Comparison of ENCODE assay signal across 8 mouse cellular contexts in the genomic region with DNA sequence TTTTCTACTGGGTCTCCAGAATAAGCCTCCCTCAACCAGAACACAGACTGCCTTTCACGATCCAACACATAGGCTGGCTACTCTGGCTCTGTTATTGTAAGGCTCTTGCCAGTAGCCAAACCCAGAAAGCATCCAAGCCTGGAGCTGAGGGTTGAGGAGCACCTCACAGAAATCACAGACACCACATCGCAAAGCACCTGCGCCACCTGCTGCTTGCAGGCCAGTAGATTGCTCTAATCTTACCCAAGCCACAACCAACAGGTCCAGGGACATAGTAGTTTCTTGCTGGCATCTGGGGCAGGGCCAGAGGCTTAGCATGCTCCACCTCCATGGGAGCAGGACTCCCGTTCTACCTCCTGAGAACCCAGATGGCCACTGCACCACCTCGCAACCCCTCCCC. TPM values are rescaled to one million over a fixed set of nuclear protein-coding genes. Genes with fewer than 3 reads are reported as not detected.
A peak's percentile ranks its signal among the peaks of the same experiment; 100 is the strongest.
DNase-seq lines count a peak whose midpoint lies in the region; ATAC-seq and TF ChIP-seq lines count a peak whose summit lies in the region.

No protein-coding gene starts in this region.

- DNase-seq in cerebellum, postnatal 10 days, result peak; percentile 51 to 62
- no peak for DNase-seq in cerebellum, adult 18-20 months
- DNase-seq in lung, embryonic 14.5 days, result peak; percentile 42
- no peak for DNase-seq in lung, postnatal 25 days (ENCODE audit: low spot score)
- DNase-seq in hindbrain, postnatal 0 days (ENCODE audit: low spot score), result peak; percentile 57
- no peak for DNase-seq in spleen, adult 12 weeks (ENCODE audit: low spot score)
- DNase-seq in spleen, postnatal 4 days (ENCODE audit: low spot score in 2 of 2), result no peak

- H3K4me1 ChIP-seq in lung, embryonic 14.5 days (ENCODE audit: insufficient read depth), result no peaks in the 10 kb centered on the region
- H3K4me1 ChIP-seq in hindbrain, postnatal 0 days (ENCODE audit: insufficient read depth, low read length), result no peaks in the 10 kb centered on the region
- H3K4me1 ChIP-seq in midbrain, embryonic 15.5 days, result peaks cover 12% of the 10 kb centered on the region

- H3K4me2 ChIP-seq in lung, embryonic 14.5 days, result no peak overlapping the region
- no peak overlapping the region for H3K4me2 ChIP-seq in hindbrain, postnatal 0 days (ENCODE audit: low read depth, low read length)
- H3K4me2 ChIP-seq in midbrain, embryonic 15.5 days, result peak overlapping the region; percentile 45; the same call in 1 of the 2 replicates

- H3K27me3 ChIP-seq in lung, embryonic 14.5 days (ENCODE audit: insufficient read depth, low read length), result no peaks in the 10 kb centered on the region
- no peaks in the 10 kb centered on the region for H3K27me3 ChIP-seq in hindbrain, postnatal 0 days (ENCODE audit: insufficient read depth, low read length)
- no peaks in the 10 kb centered on the region for H3K27me3 ChIP-seq in midbrain, embryonic 15.5 days (replicated peaks)

- no peak overlapping the region for H3K27ac ChIP-seq in lung, embryonic 14.5 days (ENCODE audit: low read depth)
- no peak overlapping the region for H3K27ac ChIP-seq in hindbrain, postnatal 0 days
- no peak overlapping the region for H3K27ac ChIP-seq in midbrain, embryonic 15.5 days

- no peak overlapping the region for H3K4me3 ChIP-seq in lung, embryonic 14.5 days (ENCODE audit: low read depth, low read length)
- no peak overlapping the region for H3K4me3 ChIP-seq in hindbrain, postnatal 0 days (ENCODE audit: low read length)
- H3K4me3 ChIP-seq in midbrain, embryonic 15.5 days, result no peak overlapping the region

- TF ChIP-seq CTCF in lung, embryonic 14.5 days (IDR thresholded peaks at IDR 0.05; ENCODE audit: low read depth), result peak; percentile 56
- TF ChIP-seq CTCF in hindbrain, postnatal 0 days (IDR thresholded peaks at IDR 0.05; ENCODE audit: low read depth), result peak; percentile 64

- no peak for ATAC-seq in lung, embryonic 14.5 days (ENCODE audit: insufficient read depth)
- ATAC-seq in hindbrain, postnatal 0 days, result peak; percentile 71
- peak; percentile 46 for ATAC-seq in midbrain, embryonic 15.5 days (replicated peaks)

- 38% methylated on average over 5 of the region's 5 CpGs for WGBS in lung, embryonic 14.5 days
- 40% methylated on average over 5 of the region's 5 CpGs for WGBS in hindbrain, postnatal 0 days
- WGBS in midbrain, embryonic 15.5 days, result 52% methylated on average over 5 of the region's 5 CpGs

- no peak overlapping the region for H3K9ac ChIP-seq in lung, embryonic 14.5 days
- no peak overlapping the region; the same call in 1 of the 2 replicates for H3K9ac ChIP-seq in hindbrain, postnatal 0 days (replicated peaks; ENCODE audit: low read length)
- H3K9ac ChIP-seq in midbrain, embryonic 15.5 days, result no peak overlapping the region

- H3K9me3 ChIP-seq in lung, embryonic 14.5 days (ENCODE audit: low read depth, low read length), result no peaks in the 10 kb centered on the region
- no peaks in the 10 kb centered on the region for H3K9me3 ChIP-seq in hindbrain, postnatal 0 days (ENCODE audit: low read length)
- no peaks in the 10 kb centered on the region for H3K9me3 ChIP-seq in midbrain, embryonic 15.5 days

- no peaks in the 10 kb centered on the region for H3K36me3 ChIP-seq in lung, embryonic 14.5 days (ENCODE audit: insufficient read depth)
- H3K36me3 ChIP-seq in hindbrain, postnatal 0 days (ENCODE audit: insufficient read depth, low read length), result no peaks in the 10 kb centered on the region
- no peaks in the 10 kb centered on the region for H3K36me3 ChIP-seq in midbrain, embryonic 15.5 days (replicated peaks)

RNA-seq across cellular contexts. Expression of gene Aptx, which starts 25.9 kb away (rescaled TPM):
- polyA plus RNA-seq in lung, embryonic 14.5 days (2014; fragmentation: Nextera tagmentation; extraction: Ambion mirVana), result 28.3 and 29.1 TPM in 2 replicates
- total RNA-seq in hindbrain, postnatal 0 days (2014; rRNA removed), result 12.9 and 13.2 TPM in 2 replicates
- polyA plus RNA-seq in hindbrain, postnatal 0 days (2015; fragmentation: Nextera tagmentation; extraction: Ambion mirVana), result 36.0 and 38.3 TPM in 2 replicates
- 48.2 and 50.8 TPM in 2 replicates for polyA plus RNA-seq in midbrain, embryonic 15.5 days (2015; fragmentation: Nextera tagmentation; extraction: Ambion mirVana)

RNA-seq across cellular contexts. Expression of gene Dnaja1, which starts 44.8 kb away (rescaled TPM):
- 386 and 393 TPM in 2 replicates for polyA plus RNA-seq in lung, embryonic 14.5 days (2014; fragmentation: Nextera tagmentation; extraction: Ambion mirVana)
- total RNA-seq in hindbrain, postnatal 0 days (2014; rRNA removed), result 64.4 and 65.3 TPM in 2 replicates
- polyA plus RNA-seq in hindbrain, postnatal 0 days (2015; fragmentation: Nextera tagmentation; extraction: Ambion mirVana), result 634 and 637 TPM in 2 replicates
- polyA plus RNA-seq in midbrain, embryonic 15.5 days (2015; fragmentation: Nextera tagmentation; extraction: Ambion mirVana), result 628 and 666 TPM in 2 replicates

Comparison
In these comparisons a context has a peak if more than half of its experiments do, and no peak if none do; other contexts are left out.
1. DNase-seq: peak in cerebellum, postnatal 10 days (2 of 2), lung, embryonic 14.5 days (single experiment) and hindbrain, postnatal 0 days (single experiment); none in cerebellum, adult 18-20 months (0 of 2), lung, postnatal 25 days (single experiment), spleen, adult 12 weeks (single experiment) and spleen, postnatal 4 days (0 of 2).